Mouse (Mus musculus) liver, embryonic 15.5 days (tissue): Measurements from ENCODE around the gene Cops7b. TPM values are rescaled to one million over a fixed set of nuclear protein-coding genes. Genes with fewer than 3 reads are reported as not detected.
A peak's percentile ranks its signal among the peaks of the same experiment; 100 is the strongest.

ENCODE experiments used
- ATAC-seq: fragments of 200-750 bp; cut with Nextera tagmentation; 2 replicates; pipeline ENCODE4 v1.8.0; 2017; ENCODE audit warnings: moderate number of reproducible peaks, mild to moderate bottlenecking, moderate library complexity; ENCODE audit not compliant: insufficient read depth
- H3K27ac ChIP-seq: fragments of 300-500 bp; sonication (generic); replicated peaks from 2 replicates; pipeline ENCODE4 v1.5.1; 2015; ENCODE audit warnings: mild to moderate bottlenecking, inconsistent platforms
- H3K27me3 ChIP-seq: fragments of 300-500 bp; sonication (generic); 2 replicates; pipeline ENCODE4 v1.6.1; 2015; ENCODE audit warnings: mild to moderate bottlenecking, inconsistent platforms
- H3K36me3 ChIP-seq: fragments of 300-500 bp; sonication (generic); replicated peaks from 2 replicates; pipeline ENCODE4 v1.6.1; 2015; ENCODE audit warnings: moderate library complexity, mild to moderate bottlenecking, inconsistent platforms
- H3K4me1 ChIP-seq: fragments of 300-500 bp; sonication (generic); replicated peaks from 2 replicates; pipeline ENCODE4 v1.6.1; 2015; ENCODE audit warnings: inconsistent platforms
- H3K4me2 ChIP-seq: fragments of 300-500 bp; sonication (generic); 2 replicates; pipeline ENCODE4 v1.6.1; 2015; ENCODE audit warnings: moderate library complexity, mild to moderate bottlenecking, inconsistent platforms
- H3K4me3 ChIP-seq: fragments of 300-500 bp; sonication (generic); replicated peaks from 2 replicates; pipeline ENCODE4 v1.5.1; 2015; ENCODE audit warnings: mild to moderate bottlenecking, inconsistent platforms
- H3K9ac ChIP-seq: fragments of 300-500 bp; sonication (generic); 2 replicates; pipeline ENCODE4 v1.6.1; 2015; ENCODE audit warnings: moderate library complexity, mild to moderate bottlenecking, inconsistent platforms
- H3K9me3 ChIP-seq: fragments of 300-500 bp; sonication (generic); replicated peaks from 2 replicates; pipeline ENCODE4 v1.6.1; 2016; ENCODE audit warnings: inconsistent platforms
- WGBS: fragments of 180-500 bp; shearing (Covaris S2); methylation state at CpG from one replicate; pipeline ENCODE4 v1.1.7; 2015; ENCODE audit warnings: mixed read lengths; ENCODE audit not compliant: insufficient replicate concordance; 5-methylcytosine and 5-hydroxymethylcytosine counted together
- polyA plus RNA-seq: library from polyadenylated mRNA; unstranded; fragments of >200 nt; fragmentation: Nextera tagmentation; extraction: Ambion mirVana; gene quantifications from 2 replicates; pipeline ENCODE4 v1.2.1, GENCODE M21; 2015

Cops7b gene
- polyA plus RNA-seq, 1 experiment from 2014 or later = 13.1 TPM

- Histone ChIP-seq H3K9ac (no peak overlapping the region), H3K4me3 (no peak overlapping the region), H3K4me2 (no peak overlapping the region), H3K27me3 (no peaks in the 10 kb centered on the region), H3K27ac (no peak overlapping the region), H3K36me3 (peaks cover 14% of the 10 kb centered on the region), H3K4me1 (peaks cover 27% of the 10 kb centered on the region), H3K9me3 (no peaks in the 10 kb centered on the region)
- no peak for ATAC-seq
- 44% methylated on average over 2 of the region's 2 CpGs for whole genome bisulfite sequencing
Observed at GRCm38 (mm10) chr1:86562663-86563062, 20.0 kb upstream of the Cops7b start.

GRCm38 (mm10) chr1:86568409-86568808, 14.3 kb upstream of the Cops7b start:
- H3K4me1 ChIP-seq = peaks cover 15% of the 10 kb centered on the region
- no peaks in the 10 kb centered on the region for H3K27me3 ChIP-seq
- no peak overlapping the region for H3K9ac ChIP-seq
- H3K4me2 ChIP-seq = no peak overlapping the region
- H3K36me3 ChIP-seq = peaks cover 10% of the 10 kb centered on the region
- no peak overlapping the region for H3K4me3 ChIP-seq
- ATAC-seq = no peak
- H3K9me3 ChIP-seq = no peaks in the 10 kb centered on the region
- 65% methylated on average over 2 of the region's 2 CpGs for WGBS
- no peak overlapping the region for H3K27ac ChIP-seq

GRCm38 (mm10) chr1:86569292-86569860, 13.3 kb upstream of the Cops7b start:
- Histone ChIP-seq H3K4me3 (no peak overlapping the region), H3K9ac (no peak overlapping the region), H3K9me3 (no peaks in the 10 kb centered on the region), H3K27ac (no peak overlapping the region), H3K4me1 (peaks cover 15% of the 10 kb centered on the region), H3K4me2 (no peak overlapping the region), H3K27me3 (no peaks in the 10 kb centered on the region), H3K36me3 (peaks cover under 1% of the 10 kb centered on the region; the same call in 1 of the 2 replicates)
- ATAC-seq = no peak
- 77% methylated on average over 2 of the region's 2 CpGs for WGBS

- Histone ChIP-seq H3K36me3 (no peaks in the 10 kb centered on the region), H3K4me2 (no peak overlapping the region), H3K27ac (no peak overlapping the region), H3K9me3 (no peaks in the 10 kb centered on the region), H3K4me1 (peaks cover 15% of the 10 kb centered on the region), H3K9ac (no peak overlapping the region), H3K4me3 (no peak overlapping the region), H3K27me3 (no peaks in the 10 kb centered on the region)
- ATAC-seq = no peak
- 59% methylated on average over 2 of the region's 2 CpGs for WGBS
Observed at GRCm38 (mm10) chr1:86571381-86571780, 11.3 kb upstream of the Cops7b start.

- no peak overlapping the region for H3K4me3 ChIP-seq
- no peak overlapping the region for H3K4me2 ChIP-seq
- H3K9me3 ChIP-seq = no peaks in the 10 kb centered on the region
- no peak for ATAC-seq
- H3K27me3 ChIP-seq = no peaks in the 10 kb centered on the region
- H3K36me3 ChIP-seq = no peaks in the 10 kb centered on the region
- H3K4me1 ChIP-seq = peaks cover 15% of the 10 kb centered on the region
- no peak overlapping the region for H3K9ac ChIP-seq
- WGBS = 69% methylated on average over 4 of the region's 4 CpGs
- no peak overlapping the region for H3K27ac ChIP-seq
Observed at GRCm38 (mm10) chr1:86571941-86572340, 10.8 kb upstream of the Cops7b start.

GRCm38 (mm10) chr1:86580426-86580825, 2.3 kb upstream of the Cops7b start:
- Histone ChIP-seq H3K4me2 (peak overlapping the region; percentile 89; the same call in 1 of the 2 replicates), H3K9me3 (no peaks in the 10 kb centered on the region), H3K4me3 (no peak overlapping the region), H3K4me1 (peaks cover 28% of the 10 kb centered on the region), H3K27ac (no peak overlapping the region), H3K36me3 (no peaks in the 10 kb centered on the region), H3K27me3 (no peaks in the 10 kb centered on the region), H3K9ac (no peak overlapping the region)
- no peak for ATAC-seq
- 61% methylated on average over 6 of the region's 6 CpGs for WGBS

- peak; percentile 66 for ATAC-seq
- 2% methylated on average over 37 of the region's 38 CpGs for WGBS
Observed at GRCm38 (mm10) chr1:86581692-86582450, 833 bp upstream of the Cops7b start.

GRCm38 (mm10) chr1:86583709-86584108, 1.0 kb downstream of the Cops7b start:
- no peak overlapping the region for H3K27ac ChIP-seq
- ATAC-seq = no peak
- WGBS = 49% methylated on average over 2 of the region's 2 CpGs
- no peaks in the 10 kb centered on the region for H3K9me3 ChIP-seq
- peak overlapping the region; percentile 89 for H3K4me2 ChIP-seq
- H3K9ac ChIP-seq = peak overlapping the region; percentile 26; the same call in 1 of the 2 replicates
- H3K4me1 ChIP-seq = peaks cover 47% of the 10 kb centered on the region
- no peaks in the 10 kb centered on the region for H3K36me3 ChIP-seq
- H3K4me3 ChIP-seq = peak overlapping the region; percentile 92
- H3K27me3 ChIP-seq = no peaks in the 10 kb centered on the region

More at GRCm38 (mm10) chr1:86581692-86582450, 833 bp upstream of the Cops7b start:
- H3K9ac ChIP-seq = peak overlapping the region; percentile 94
- H3K4me3 ChIP-seq = peak overlapping the region; percentile 92
- H3K27ac ChIP-seq = peak overlapping the region; percentile 82
- H3K4me2 ChIP-seq = peak overlapping the region; percentile 89
- no peaks in the 10 kb centered on the region for H3K36me3 ChIP-seq
- H3K4me1 ChIP-seq = peaks cover 36% of the 10 kb centered on the region
- no peaks in the 10 kb centered on the region for H3K27me3 ChIP-seq
- no peaks in the 10 kb centered on the region for H3K9me3 ChIP-seq

- peak overlapping the region; percentile 83 for H3K9ac ChIP-seq
- peaks cover 33% of the 10 kb centered on the region for H3K4me1 ChIP-seq
- H3K36me3 ChIP-seq = peaks cover 29% of the 10 kb centered on the region
- no peak overlapping the region; the same call in 1 of the 2 replicates for H3K27ac ChIP-seq
- under 1% methylated on average over 26 of the region's 26 CpGs for WGBS
- no peaks in the 10 kb centered on the region for H3K27me3 ChIP-seq
- ATAC-seq = no peak
- peak overlapping the region; percentile 87 for H3K4me3 ChIP-seq
- H3K4me2 ChIP-seq = peak overlapping the region; percentile 86
- H3K9me3 ChIP-seq = no peaks in the 10 kb centered on the region
Observed at GRCm38 (mm10) chr1:86586992-86587391, 4.3 kb downstream of the Cops7b start.

- ATAC-seq = no peak
- Histone ChIP-seq H3K9me3 (no peaks in the 10 kb centered on the region), H3K27me3 (no peaks in the 10 kb centered on the region), H3K4me3 (no peak overlapping the region), H3K9ac (no peak overlapping the region), H3K27ac (no peak overlapping the region), H3K4me2 (no peak overlapping the region), H3K4me1 (no peaks in the 10 kb centered on the region), H3K36me3 (peaks cover 80% of the 10 kb centered on the region)
- WGBS = 76% methylated on average over 7 of the region's 7 CpGs
Observed at GRCm38 (mm10) chr1:86594539-86594938, 11.8 kb downstream of the Cops7b start.

- no peak overlapping the region for H3K9ac ChIP-seq
- H3K27me3 ChIP-seq = no peaks in the 10 kb centered on the region
- WGBS = 76% methylated on average over 6 of the region's 6 CpGs
- no peak overlapping the region for H3K4me3 ChIP-seq
- no peak overlapping the region for H3K4me2 ChIP-seq
- no peak overlapping the region for H3K27ac ChIP-seq
- no peaks in the 10 kb centered on the region for H3K9me3 ChIP-seq
- H3K36me3 ChIP-seq = peaks cover 78% of the 10 kb centered on the region
- no peaks in the 10 kb centered on the region for H3K4me1 ChIP-seq
- ATAC-seq = peak; percentile 25; the same call in 1 of the 2 replicates
Observed at GRCm38 (mm10) chr1:86595315-86595714, 12.6 kb downstream of the Cops7b start.
